Mouse (Mus musculus): ENCODE measurements around the gene Cdh5. TPM values are rescaled to one million over a fixed set of nuclear protein-coding genes. Genes with fewer than 3 reads are reported as not detected.

Gene Cdh5
- polyA plus RNA-seq, 1 experiment from 2014 or later, result 16.2 TPM

GRCm38 (mm10) chr8:104143379-104143778 is 42.0 kb downstream of the Cdh5 start:
- H3K9ac ChIP-seq (replicated peaks), result no peak overlapping the region
- H3K4me1 ChIP-seq (replicated peaks), result no peaks in the 10 kb centered on the region
- H3K9me3 ChIP-seq, result no peaks in the 10 kb centered on the region
- no peak overlapping the region for H3K4me2 ChIP-seq
- no peak for ATAC-seq (ENCODE audit: insufficient number of reproducible peaks, insufficient read depth, low FRiP score, low TSS enrichment, low read depth)
- no peaks in the 10 kb centered on the region for H3K36me3 ChIP-seq
- WGBS, result 68% methylated on average over 4 of the region's 4 CpGs
- H3K4me3 ChIP-seq (replicated peaks), result no peak overlapping the region
- no peak overlapping the region for H3K27ac ChIP-seq
- H3K27me3 ChIP-seq, result peaks cover 13% of the 10 kb centered on the region; the same call in 1 of the 2 replicates

GRCm38 (mm10) chr8:104144434-104145216 is 43.2 kb downstream of the Cdh5 start:
- ATAC-seq (ENCODE audit: insufficient number of reproducible peaks, insufficient read depth, low FRiP score, low TSS enrichment, low read depth), result no peak
- H3K4me1 ChIP-seq (replicated peaks), result no peaks in the 10 kb centered on the region
- WGBS, result 86% methylated on average over 13 of the region's 13 CpGs
- no peak overlapping the region for H3K9ac ChIP-seq (replicated peaks)
- H3K4me3 ChIP-seq (replicated peaks), result no peak overlapping the region
- no peaks in the 10 kb centered on the region for H3K9me3 ChIP-seq
- H3K36me3 ChIP-seq, result no peaks in the 10 kb centered on the region
- no peak overlapping the region for H3K4me2 ChIP-seq
- H3K27me3 ChIP-seq, result peaks cover 13% of the 10 kb centered on the region; the same call in 1 of the 2 replicates
- no peak overlapping the region for H3K27ac ChIP-seq

GRCm38 (mm10) chr8:104145981-104146689 is 44.7 kb downstream of the Cdh5 start:
- ATAC-seq (ENCODE audit: insufficient number of reproducible peaks, insufficient read depth, low FRiP score, low TSS enrichment, low read depth), result peak; percentile 58; the same call in 1 of the 2 replicates
- H3K4me1 ChIP-seq (replicated peaks), result no peaks in the 10 kb centered on the region

GRCm38 (mm10) chr8:104146717-104147494 is 45.5 kb downstream of the Cdh5 start:
- Histone ChIP-seq H3K4me2 (no peak overlapping the region), H3K27me3 (peaks cover 13% of the 10 kb centered on the region; the same call in 1 of the 2 replicates), H3K36me3 (no peaks in the 10 kb centered on the region), H3K4me1 (replicated peaks) (no peaks in the 10 kb centered on the region), H3K27ac (no peak overlapping the region), H3K9me3 (no peaks in the 10 kb centered on the region), H3K4me3 (replicated peaks) (no peak overlapping the region), H3K9ac (replicated peaks) (no peak overlapping the region)
- ATAC-seq (ENCODE audit: insufficient number of reproducible peaks, insufficient read depth, low FRiP score, low TSS enrichment, low read depth), result no peak
- WGBS, result 85% methylated on average over 15 of the region's 15 CpGs

More at GRCm38 (mm10) chr8:104145981-104146689, 44.7 kb downstream of the Cdh5 start:
- no peaks in the 10 kb centered on the region for H3K9me3 ChIP-seq
- no peak overlapping the region for H3K4me3 ChIP-seq (replicated peaks)
- no peak overlapping the region for H3K4me2 ChIP-seq
- no peak overlapping the region for H3K27ac ChIP-seq
- peaks cover 13% of the 10 kb centered on the region; the same call in 1 of the 2 replicates for H3K27me3 ChIP-seq
- 35% methylated on average over 15 of the region's 15 CpGs for WGBS
- H3K36me3 ChIP-seq, result no peaks in the 10 kb centered on the region
- H3K9ac ChIP-seq (replicated peaks), result no peak overlapping the region

GRCm38 (mm10) chr8:104147947-104148346 is 46.5 kb downstream of the Cdh5 start:
- Histone ChIP-seq H3K36me3 (no peaks in the 10 kb centered on the region), H3K4me1 (replicated peaks) (no peaks in the 10 kb centered on the region), H3K27ac (no peak overlapping the region), H3K27me3 (peaks cover 13% of the 10 kb centered on the region; the same call in 1 of the 2 replicates), H3K4me2 (no peak overlapping the region), H3K4me3 (replicated peaks) (no peak overlapping the region), H3K9me3 (no peaks in the 10 kb centered on the region), H3K9ac (replicated peaks) (no peak overlapping the region)
- no peak for ATAC-seq (ENCODE audit: insufficient number of reproducible peaks, insufficient read depth, low FRiP score, low TSS enrichment, low read depth)
- 96% methylated on average over 2 of the region's 2 CpGs for WGBS

GRCm38 (mm10) chr8:104160731-104161130 is 59.3 kb downstream of the Cdh5 start:
- H3K27ac ChIP-seq, result no peak overlapping the region

GRCm38 (mm10) chr8:104169461-104169860 is 68.0 kb downstream of the Cdh5 start:
- Histone ChIP-seq H3K9ac (replicated peaks) (no peak overlapping the region), H3K27me3 (peaks cover 57% of the 10 kb centered on the region), H3K4me2 (no peak overlapping the region), H3K9me3 (no peaks in the 10 kb centered on the region), H3K4me3 (replicated peaks) (no peak overlapping the region), H3K4me1 (replicated peaks) (peaks cover 5% of the 10 kb centered on the region; the same call in 1 of the 2 replicates), H3K36me3 (no peaks in the 10 kb centered on the region), H3K27ac (no peak overlapping the region)
- 66% methylated on average over 3 of the region's 3 CpGs for WGBS
- no peak for ATAC-seq (ENCODE audit: insufficient number of reproducible peaks, insufficient read depth, low FRiP score, low TSS enrichment, low read depth)

More at GRCm38 (mm10) chr8:104160731-104161130, 59.3 kb downstream of the Cdh5 start:
- Histone ChIP-seq H3K4me3 (replicated peaks) (no peak overlapping the region), H3K9me3 (no peaks in the 10 kb centered on the region), H3K27me3 (no peaks in the 10 kb centered on the region; the same call in 1 of the 2 replicates), H3K36me3 (no peaks in the 10 kb centered on the region), H3K4me2 (no peak overlapping the region), H3K4me1 (replicated peaks) (no peaks in the 10 kb centered on the region), H3K9ac (replicated peaks) (no peak overlapping the region)
- no peak for ATAC-seq (ENCODE audit: insufficient number of reproducible peaks, insufficient read depth, low FRiP score, low TSS enrichment, low read depth)
- WGBS, result 61% methylated on average over 5 of the region's 5 CpGs

- H3K36me3 ChIP-seq, result no peaks in the 10 kb centered on the region
- H3K4me2 ChIP-seq, result peak within 1 kb of the TSS; percentile 97
- H3K4me3 ChIP-seq (replicated peaks), result peak within 1 kb of the TSS; percentile 74
- H3K27ac ChIP-seq, result no peak within 1 kb of the TSS
- H3K9ac ChIP-seq (replicated peaks), result peak within 1 kb of the TSS; percentile 77
- H3K27me3 ChIP-seq, result peaks cover 58% of the 10 kb centered on the region
- WGBS, result under 1% methylated on average over 76 of the region's 87 CpGs
- peak; percentile 57 for ATAC-seq (ENCODE audit: insufficient number of reproducible peaks, insufficient read depth, low FRiP score, low TSS enrichment, low read depth)
- H3K4me1 ChIP-seq (replicated peaks), result peaks cover 5% of the 10 kb centered on the region; the same call in 1 of the 2 replicates
- H3K9me3 ChIP-seq, result no peaks in the 10 kb centered on the region
Observed at GRCm38 (mm10) chr8:104170118-104171049, 69.0 kb downstream of the Cdh5 start, which contains the start of gene Bean1. Gene Bean1 (plus strand): TSS chr8:104170442.

- peaks cover 5% of the 10 kb centered on the region; the same call in 1 of the 2 replicates for H3K4me1 ChIP-seq (replicated peaks)
- no peaks in the 10 kb centered on the region for H3K9me3 ChIP-seq
- H3K4me3 ChIP-seq (replicated peaks), result peak overlapping the region; percentile 74
- H3K27me3 ChIP-seq, result peaks cover 58% of the 10 kb centered on the region
- no peaks in the 10 kb centered on the region for H3K36me3 ChIP-seq
- ATAC-seq (ENCODE audit: insufficient number of reproducible peaks, insufficient read depth, low FRiP score, low TSS enrichment, low read depth), result peak; percentile 24; the same call in 1 of the 2 replicates
- WGBS, result 6% methylated on average over 23 of the region's 32 CpGs
- peak overlapping the region; percentile 77 for H3K9ac ChIP-seq (replicated peaks)
- H3K4me2 ChIP-seq, result peak overlapping the region; percentile 97
- no peak overlapping the region for H3K27ac ChIP-seq
Observed at GRCm38 (mm10) chr8:104171050-104171620, 69.7 kb downstream of the Cdh5 start.

GRCm38 (mm10) chr8:104172420-104172819 is 71.0 kb downstream of the Cdh5 start:
- H3K27me3 ChIP-seq, result peaks cover 58% of the 10 kb centered on the region
- WGBS, result 90% methylated on average over 6 of the region's 6 CpGs

More at GRCm38 (mm10) chr8:104172420-104172819, 71.0 kb downstream of the Cdh5 start:
- Histone ChIP-seq H3K9ac (replicated peaks) (no peak overlapping the region), H3K4me2 (no peak overlapping the region), H3K27ac (no peak overlapping the region), H3K9me3 (no peaks in the 10 kb centered on the region), H3K4me1 (replicated peaks) (peaks cover 5% of the 10 kb centered on the region; the same call in 1 of the 2 replicates), H3K36me3 (no peaks in the 10 kb centered on the region), H3K4me3 (replicated peaks) (no peak overlapping the region)
- ATAC-seq (ENCODE audit: insufficient number of reproducible peaks, insufficient read depth, low FRiP score, low TSS enrichment, low read depth), result no peak
